ENCODE assay signal across 8 mouse cellular contexts in the genomic region with DNA sequence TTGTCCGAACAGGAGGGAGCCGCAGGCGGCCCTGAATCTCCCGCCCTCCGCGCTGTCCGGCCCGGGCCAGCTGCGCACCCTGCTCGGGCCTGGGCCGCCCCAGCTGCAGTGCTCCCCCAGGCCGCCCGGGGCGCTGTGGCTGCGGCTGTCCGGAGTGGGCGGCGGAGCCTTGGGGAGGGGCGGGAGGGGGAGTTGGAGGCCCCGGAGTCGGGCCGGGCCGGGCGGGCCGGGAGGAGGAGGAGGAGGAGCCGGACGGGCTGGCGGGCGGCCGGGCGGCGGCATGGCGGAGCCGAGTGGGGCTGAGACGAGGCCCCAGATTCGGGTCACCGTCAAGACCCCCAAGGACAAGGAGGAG. TPM values are rescaled to one million over a fixed set of nuclear protein-coding genes. Genes with fewer than 3 reads are reported as not detected.
DNase-seq lines count a peak whose midpoint lies in the region; ATAC-seq and TF ChIP-seq lines count a peak whose summit lies in the region.

A gene (plus strand): TSS at position 234 of the 355 bp plus-strand sequence.

- under 1% methylated on average over 35 of the region's 37 CpGs for WGBS in hindbrain, embryonic 10.5 days
- 0% methylated on average over 8 of the region's 37 CpGs for WGBS in lung, postnatal 0 days

- peaks cover 60% of the 10 kb centered on the region for H3K4me1 ChIP-seq in G1E (ENCODE audit: insufficient read depth, low read depth, low read length)
- peaks cover 45% of the 10 kb centered on the region for H3K4me1 ChIP-seq in hindbrain, embryonic 10.5 days (replicated peaks)
- peaks cover 11% of the 10 kb centered on the region; the same call in 1 of the 2 replicates for H3K4me1 ChIP-seq in lung, postnatal 0 days (ENCODE audit: insufficient read depth, low read depth, low read length)

- H3K4me3 ChIP-seq in G1E (ENCODE audit: low read depth, low read length): peak within 1 kb of the TSS; percentile 95
- H3K4me3 ChIP-seq in hindbrain, embryonic 10.5 days: peak within 1 kb of the TSS; percentile 93
- H3K4me3 ChIP-seq in lung, postnatal 0 days (ENCODE audit: low read depth, low read length): peak within 1 kb of the TSS; percentile 84

- no peak for ATAC-seq in G1E (ENCODE audit: extremely low read depth, insufficient number of reproducible peaks, low FRiP score, poor library complexity, severe bottlenecking)
- ATAC-seq in lung, postnatal 0 days: peak; percentile 87

- TF ChIP-seq EP300 in lung, postnatal 0 days (IDR thresholded peaks at IDR 0.05): no peak

- TF ChIP-seq CTCF in G1E (IDR thresholded peaks at IDR 0.05; ENCODE audit: low read depth, low read length): peak; percentile 46; the same call in 1 of the 2 replicates
- TF ChIP-seq CTCF in lung, postnatal 0 days (IDR thresholded peaks at IDR 0.05): peak; percentile 81

- no peaks in the 10 kb centered on the region for H3K27me3 ChIP-seq in G1E (ENCODE audit: insufficient read depth, low read length)
- H3K27me3 ChIP-seq in hindbrain, embryonic 10.5 days (ENCODE audit: insufficient read depth, poor library complexity, severe bottlenecking): no peaks in the 10 kb centered on the region
- H3K27me3 ChIP-seq in lung, postnatal 0 days (replicated peaks; ENCODE audit: insufficient read depth, low read length): no peaks in the 10 kb centered on the region

- peaks cover 60% of the 10 kb centered on the region for H3K36me3 ChIP-seq in G1E (replicated peaks)
- peaks cover 35% of the 10 kb centered on the region for H3K36me3 ChIP-seq in hindbrain, embryonic 10.5 days
- peaks cover 15% of the 10 kb centered on the region; the same call in 1 of the 2 replicates for H3K36me3 ChIP-seq in lung, postnatal 0 days (ENCODE audit: insufficient read depth, low read length)

- H3K27ac ChIP-seq in hindbrain, embryonic 10.5 days: peak within 1 kb of the TSS; percentile 98
- peak within 1 kb of the TSS; percentile 94 for H3K27ac ChIP-seq in lung, postnatal 0 days (ENCODE audit: low read length)

- no peaks in the 10 kb centered on the region for H3K9me3 ChIP-seq in G1E (replicated peaks)
- H3K9me3 ChIP-seq in hindbrain, embryonic 10.5 days: no peaks in the 10 kb centered on the region
- no peaks in the 10 kb centered on the region for H3K9me3 ChIP-seq in lung, postnatal 0 days (ENCODE audit: low read length)

- peak; percentile 92 for DNase-seq in G1E (ENCODE audit: low spot score)
- DNase-seq in cerebellum, adult 8-10 months: peak; percentile 92
- DNase-seq in frontal cortex, adult 2 months (ENCODE audit: extremely low spot score in 1 of 2, low spot score in 1 of 2): peak; percentile 50 to 89
- DNase-seq in hindbrain, embryonic 10.5 days (ENCODE audit: low spot score): peak; percentile 93
- peak; percentile 86 for DNase-seq in layer of hippocampus, adult 9-11 months
- DNase-seq in lung, postnatal 0 days (ENCODE audit: low spot score): peak; percentile 92
- peak; percentile 94 for DNase-seq in ovary, postnatal 10 days (ENCODE audit: low spot score)
- peak; percentile 82 for DNase-seq in thymus, postnatal 0 days (ENCODE audit: low spot score)

- peak within 1 kb of the TSS; percentile 78 for H3K9ac ChIP-seq in lung, postnatal 0 days (replicated peaks; ENCODE audit: low read depth)

- H3K4me2 ChIP-seq in lung, postnatal 0 days (replicated peaks; ENCODE audit: low read depth, low read length): peak within 1 kb of the TSS; percentile 98

RNA-seq across cellular contexts. Expression of the gene that starts here (rescaled TPM):
- total RNA-seq in G1E (2014; fragmentation: Nextera tagmentation) (63.4 and 67.4 TPM in 2 replicates), G1E (2017) (39.6 and 40.6 TPM in 2 replicates)
- polyA plus RNA-seq in G1E (2012): 73.7 and 81.2 TPM in 2 replicates
- polyA plus RNA-seq in frontal cortex, adult 2 months (2012; rRNA removed): 97.4 and 102 TPM in 2 replicates
- polyA plus RNA-seq in hindbrain, embryonic 10.5 days (2016; fragmentation: Nextera tagmentation; extraction: Ambion mirVana): 69.0 and 72.5 TPM in 2 replicates
- polyA plus RNA-seq in lung, postnatal 0 days (2015; fragmentation: Nextera tagmentation; extraction: Ambion mirVana): 18.4 and 22.6 TPM in 2 replicates
- 14.6 and 16.2 TPM in 2 replicates for polyA plus RNA-seq in thymus, postnatal 0 days (2015; fragmentation: Nextera tagmentation; extraction: Ambion mirVana)
